In genomic region chr11:23017943-23018342, GRCm38 (mm10) we compare ENCODE assay signal across 23 mouse cellular contexts. TPM values are rescaled to one million over a fixed set of nuclear protein-coding genes. Genes with fewer than 3 reads are reported as not detected.
"Had no signal": no experiment of that assay in that cellular context is flagged by ENCODE, and none has a peak within 500 bp of the region (broad histone marks: within the 10 kb centered on the region; RNA-seq: fewer than 3 reads in every experiment).

No protein-coding gene starts in this region.

- DNase-seq: liver, postnatal 0 days; lung, adult 2 months; lung, postnatal 14 days; lung, postnatal 36 days; retina, postnatal 1 day; right cerebral cortex, adult 18-20 months; right cerebral cortex, postnatal 25 days; right cerebral cortex, postnatal 4 days; spleen, adult 18-20 months; thymus, adult 2 months; thymus, postnatal 25 days; thymus, postnatal 4 days had no signal

- H3K4me1 ChIP-seq: lung, embryonic 15.5 days; midbrain, embryonic 13.5 days; midbrain, embryonic 15.5 days; neural tube, embryonic 13.5 days; neural tube, embryonic 15.5 days; stomach, embryonic 15.5 days had no signal

- H3K4me3 ChIP-seq: lung, embryonic 15.5 days; midbrain, embryonic 10.5 days; midbrain, embryonic 13.5 days; midbrain, embryonic 15.5 days; myocyte; neural tube, embryonic 13.5 days; neural tube, embryonic 15.5 days; stomach, embryonic 15.5 days had no signal

- H3K36me3 ChIP-seq: lung, embryonic 15.5 days; midbrain, embryonic 10.5 days; midbrain, embryonic 13.5 days; midbrain, embryonic 15.5 days; neural tube, embryonic 13.5 days; neural tube, embryonic 15.5 days; stomach, embryonic 15.5 days had no signal

- H3K9ac ChIP-seq: liver, postnatal 0 days; lung, embryonic 15.5 days; midbrain, embryonic 13.5 days; midbrain, embryonic 15.5 days; neural tube, embryonic 13.5 days; neural tube, embryonic 15.5 days; stomach, embryonic 15.5 days had no signal

- H3K4me2 ChIP-seq: lung, embryonic 15.5 days; midbrain, embryonic 13.5 days; midbrain, embryonic 15.5 days; neural tube, embryonic 13.5 days; neural tube, embryonic 15.5 days; stomach, embryonic 15.5 days had no signal

- H3K27ac ChIP-seq: lung, embryonic 15.5 days; macrophage; midbrain, embryonic 10.5 days; midbrain, embryonic 13.5 days; midbrain, embryonic 15.5 days; neural tube, embryonic 13.5 days; neural tube, embryonic 15.5 days; stomach, embryonic 15.5 days; stomach, postnatal 0 days had no signal

- H3K9me3 ChIP-seq: lung, embryonic 15.5 days; midbrain, embryonic 15.5 days; neural tube, embryonic 13.5 days; neural tube, embryonic 15.5 days; stomach, embryonic 15.5 days had no signal

- H3K27me3 ChIP-seq: lung, embryonic 15.5 days; midbrain, embryonic 13.5 days; midbrain, embryonic 15.5 days; neural tube, embryonic 13.5 days; neural tube, embryonic 15.5 days; stomach, embryonic 15.5 days had no signal

RNA-seq across cellular contexts. Expression of gene Fam161a, which starts 10.6 kb away (rescaled TPM):
- polyA plus RNA-seq: small intestine, adult 2 months had no signal

RNA-seq across cellular contexts. Expression of gene Gm28048, which starts 36.1 kb away (rescaled TPM):
- polyA plus RNA-seq: lung, adult 2 months; small intestine, adult 2 months; thymus, adult 2 months had no signal
